Mouse (Mus musculus): ENCODE results near the gene Gipc2. TPM values are rescaled to one million over a fixed set of nuclear protein-coding genes. Genes with fewer than 3 reads are reported as not detected.
"Not testable (repeated sequence)": the region's sequence is repeated elsewhere in the genome, so short reads cannot be mapped to it uniquely, and the experiment has no call there.

Gene Gipc2
- polyA plus RNA-seq, 1 experiment from 2014 or later: 3.1 TPM

DNA sequence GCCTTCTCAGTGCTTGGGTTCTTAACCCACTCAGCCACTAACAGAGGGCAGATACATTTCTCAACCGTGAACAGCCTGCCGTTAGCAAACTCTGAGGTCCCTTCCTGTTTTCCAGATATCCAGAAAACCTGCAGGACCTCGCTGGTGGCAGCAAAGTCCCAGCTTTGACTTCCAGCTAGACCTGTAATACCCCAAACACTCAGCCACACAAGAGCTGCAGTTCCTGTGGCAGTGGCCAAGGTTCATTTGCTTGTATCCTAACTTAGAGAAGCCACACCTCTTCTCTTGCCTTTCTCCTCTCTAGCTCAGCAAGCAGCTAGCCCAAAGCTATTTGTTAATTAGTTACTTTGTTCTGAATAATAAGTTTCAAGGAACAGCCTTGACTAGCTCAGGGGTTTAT, 16.2 kb downstream of the Gipc2 start:
- no peak for ATAC-seq (ENCODE audit: insufficient number of reproducible peaks, insufficient read depth, low FRiP score, low TSS enrichment, low read depth)
- Histone ChIP-seq H3K9me3 (no peaks in the 10 kb centered on the region), H3K4me2 (no peak overlapping the region), H3K4me3 (no peak overlapping the region), H3K27ac (no peak overlapping the region), H3K9ac (no peak overlapping the region), H3K27me3 (no peaks in the 10 kb centered on the region), H3K36me3 (no peaks in the 10 kb centered on the region), H3K4me1 (peaks cover 15% of the 10 kb centered on the region)
- WGBS: 57% methylated on average over 3 of the region's 3 CpGs

DNA sequence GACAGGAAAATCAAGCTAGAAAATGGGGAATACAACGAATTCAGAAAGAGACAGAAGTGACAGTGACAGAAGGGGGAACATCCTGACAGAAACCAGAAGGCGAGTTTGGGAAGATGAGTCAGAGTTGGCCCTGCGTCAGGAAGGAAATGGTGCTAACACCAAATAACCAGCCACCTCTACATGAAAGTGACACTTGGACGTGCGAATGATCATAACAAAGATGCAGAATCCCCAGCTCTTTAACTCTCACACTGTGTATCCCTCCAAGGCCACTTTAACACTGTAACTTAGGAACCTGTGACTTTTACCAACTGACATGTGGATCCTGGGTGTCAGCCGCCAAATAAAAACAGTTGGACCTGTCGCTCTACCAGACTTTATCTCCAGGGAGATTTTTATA, 16.6 kb downstream of the Gipc2 start:
- H3K9me3 ChIP-seq: no peaks in the 10 kb centered on the region
- WGBS: 75% methylated on average over 7 of the region's 7 CpGs
- H3K4me3 ChIP-seq: no peak overlapping the region
- ATAC-seq (ENCODE audit: insufficient number of reproducible peaks, insufficient read depth, low FRiP score, low TSS enrichment, low read depth): no peak
- no peak overlapping the region for H3K9ac ChIP-seq
- peaks cover 11% of the 10 kb centered on the region for H3K4me1 ChIP-seq
- no peak overlapping the region for H3K4me2 ChIP-seq
- no peaks in the 10 kb centered on the region for H3K36me3 ChIP-seq
- H3K27ac ChIP-seq: no peak overlapping the region
- H3K27me3 ChIP-seq: no peaks in the 10 kb centered on the region

DNA sequence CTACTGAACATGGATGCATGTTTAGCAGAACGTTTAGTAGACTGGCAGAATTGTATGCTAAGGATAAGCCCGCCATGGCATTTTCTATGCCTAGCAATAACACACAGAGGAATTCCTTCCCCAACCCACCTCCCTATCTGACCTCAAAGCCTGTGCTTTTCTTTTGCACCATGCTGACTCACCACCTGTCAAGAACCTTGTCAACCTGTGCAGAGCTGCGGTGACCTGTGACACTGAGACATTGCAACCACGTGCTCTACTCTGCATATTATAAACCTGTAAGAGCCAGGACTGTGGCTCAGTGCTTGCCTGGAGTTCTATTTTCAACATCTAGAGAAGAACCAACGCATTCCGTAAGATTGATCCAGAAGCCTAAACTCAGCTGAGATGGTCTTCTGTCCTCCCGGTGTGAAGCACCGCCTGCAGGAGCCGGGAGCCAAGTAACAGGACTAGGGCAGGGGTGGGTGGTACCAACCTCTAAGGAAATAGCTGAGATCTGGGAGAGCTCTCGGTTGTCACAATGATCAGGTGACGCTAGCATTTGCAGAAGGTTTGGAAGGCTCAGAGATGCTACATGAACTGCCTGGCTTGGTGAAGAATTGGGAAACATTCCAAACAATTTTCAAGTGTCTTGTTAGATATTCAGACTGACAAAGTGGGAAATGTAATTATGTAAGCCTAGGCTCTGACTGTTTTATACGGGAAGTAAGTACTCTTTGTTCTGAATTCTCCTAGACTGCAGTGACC, 18.8 kb downstream of the Gipc2 start:
- ATAC-seq (ENCODE audit: insufficient number of reproducible peaks, insufficient read depth, low FRiP score, low TSS enrichment, low read depth): no peak
- WGBS: 61% methylated on average over 12 of the region's 12 CpGs
- H3K4me2 ChIP-seq: no peak overlapping the region
- no peak overlapping the region for H3K27ac ChIP-seq
- H3K9me3 ChIP-seq: no peaks in the 10 kb centered on the region
- no peak overlapping the region for H3K4me3 ChIP-seq
- peaks cover 11% of the 10 kb centered on the region for H3K4me1 ChIP-seq
- no peaks in the 10 kb centered on the region for H3K27me3 ChIP-seq
- H3K36me3 ChIP-seq: no peaks in the 10 kb centered on the region
- no peak overlapping the region for H3K9ac ChIP-seq

DNA sequence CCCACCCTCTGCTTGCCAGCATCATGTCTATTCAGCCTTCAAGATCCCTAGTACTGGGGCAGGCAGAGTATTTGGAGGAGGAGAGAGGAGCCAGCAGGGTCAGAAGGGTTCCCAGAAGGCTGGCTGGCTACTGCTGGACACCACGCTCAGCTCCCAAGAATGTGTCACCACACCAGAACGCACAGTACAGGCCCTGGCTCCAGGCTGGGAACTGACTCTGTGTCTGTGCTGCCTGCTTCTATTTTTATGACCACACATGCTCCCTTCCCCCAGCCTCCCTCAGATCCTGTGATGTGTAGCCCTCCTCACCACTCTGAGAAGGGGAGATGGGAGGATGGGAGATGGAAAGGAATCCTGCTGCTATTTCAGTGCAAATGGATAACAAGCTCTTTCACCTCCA, 20.8 kb downstream of the Gipc2 start:
- Histone ChIP-seq H3K9me3 (no peaks in the 10 kb centered on the region), H3K4me2 (no peak overlapping the region), H3K4me1 (peaks cover 11% of the 10 kb centered on the region), H3K27me3 (no peaks in the 10 kb centered on the region), H3K36me3 (no peaks in the 10 kb centered on the region), H3K9ac (no peak overlapping the region), H3K27ac (no peak overlapping the region), H3K4me3 (no peak overlapping the region)
- 51% methylated on average over 2 of the region's 2 CpGs for WGBS
- no peak for ATAC-seq (ENCODE audit: insufficient number of reproducible peaks, insufficient read depth, low FRiP score, low TSS enrichment, low read depth)

DNA sequence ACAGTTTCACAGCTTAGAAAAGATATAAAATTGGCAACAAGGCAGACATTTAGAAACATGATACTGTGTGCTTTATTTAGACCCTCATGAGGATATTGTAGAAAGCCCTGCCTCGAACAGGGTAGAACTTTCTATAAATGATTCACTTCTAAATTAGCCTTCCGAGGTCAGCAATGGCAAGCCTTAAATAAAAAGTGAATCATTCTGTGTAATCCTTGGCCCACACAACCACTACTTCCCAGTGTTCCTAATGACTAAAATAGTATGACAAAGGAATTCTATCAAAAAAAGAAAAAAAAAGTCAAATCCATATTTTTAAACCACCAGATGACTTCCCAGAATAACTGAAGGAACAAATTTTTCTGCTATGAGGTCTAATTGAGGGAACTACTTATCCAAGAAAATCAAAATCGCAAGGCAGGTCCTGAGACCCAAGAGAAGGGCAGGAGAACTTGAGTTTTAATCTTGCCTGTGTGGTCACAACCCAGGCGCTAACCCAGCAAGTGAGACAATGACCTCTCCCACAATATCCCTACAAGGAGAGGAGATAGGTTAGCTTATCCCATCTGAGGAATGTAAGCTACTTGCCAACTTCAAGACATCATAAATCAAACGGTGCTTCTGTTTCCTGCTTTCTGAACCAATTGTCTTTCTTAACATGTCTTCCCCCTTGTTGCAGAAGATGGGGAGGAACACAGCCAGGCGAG, 22.9 kb downstream of the Gipc2 start:
- Histone ChIP-seq H3K9me3 (no peaks in the 10 kb centered on the region), H3K4me1 (peaks cover 11% of the 10 kb centered on the region), H3K27me3 (no peaks in the 10 kb centered on the region), H3K27ac (no peak overlapping the region), H3K9ac (no peak overlapping the region), H3K4me3 (no peak overlapping the region), H3K4me2 (no peak overlapping the region), H3K36me3 (no peaks in the 10 kb centered on the region)
- no peak for ATAC-seq (ENCODE audit: insufficient number of reproducible peaks, insufficient read depth, low FRiP score, low TSS enrichment, low read depth)
- WGBS: 71% methylated on average over 6 of the region's 6 CpGs

DNA sequence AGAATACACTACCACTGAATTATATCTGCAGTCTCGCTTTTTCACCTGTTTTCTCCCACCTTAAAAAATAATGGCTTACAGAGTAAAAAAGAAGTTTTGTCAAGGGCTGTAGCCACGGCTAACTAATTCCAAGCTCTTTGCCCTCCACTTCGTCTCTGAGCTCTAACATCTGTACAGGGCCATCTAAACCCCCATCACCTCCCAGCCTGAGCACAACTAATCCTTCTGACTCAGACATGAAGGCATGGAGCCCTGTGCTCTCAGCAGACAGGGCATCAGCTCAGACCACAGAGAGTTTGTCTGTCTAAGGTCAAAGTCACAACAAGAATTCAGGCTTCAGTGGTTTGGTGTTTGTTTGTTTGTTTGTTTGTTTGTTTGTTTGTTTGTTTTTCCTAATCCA, 23.9 kb downstream of the Gipc2 start:
- WGBS: 62% methylated on average over 3 of the region's 3 CpGs
- Histone ChIP-seq H3K27me3 (no peaks in the 10 kb centered on the region), H3K4me1 (peaks cover 8% of the 10 kb centered on the region)

DNA sequence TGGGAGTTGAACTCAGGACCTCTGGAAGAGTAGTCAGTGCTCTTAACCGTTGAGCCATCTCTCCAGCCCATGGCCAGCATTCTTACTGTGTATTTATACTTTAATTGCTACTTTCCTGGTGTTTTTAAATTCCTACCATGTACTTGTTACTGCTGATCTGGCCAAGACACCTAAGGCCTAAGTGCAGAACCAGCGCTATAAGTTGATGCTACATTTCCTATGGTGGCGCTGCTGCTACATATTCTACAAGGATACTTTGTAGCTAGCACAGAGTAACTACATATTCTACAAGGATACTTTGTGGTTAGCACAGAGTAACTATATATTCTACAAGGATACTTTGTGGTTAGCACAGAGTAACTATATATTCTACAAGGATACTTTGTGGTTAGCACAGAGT, 26.7 kb downstream of the Gipc2 start:
- H3K4me3 ChIP-seq; H3K9ac ChIP-seq; H3K27me3 ChIP-seq; H3K4me2 ChIP-seq; H3K4me1 ChIP-seq; H3K36me3 ChIP-seq; H3K9me3 ChIP-seq; H3K27ac ChIP-seq; ATAC-seq (ENCODE audit: insufficient number of reproducible peaks, insufficient read depth, low FRiP score, low TSS enrichment, low read depth): not testable (repeated sequence)
- WGBS: 86% methylated on average over 3 of the region's 3 CpGs

More for the DNA sequence above, 23.9 kb downstream of the Gipc2 start:
- ATAC-seq (ENCODE audit: insufficient number of reproducible peaks, insufficient read depth, low FRiP score, low TSS enrichment, low read depth): no peak
- H3K27ac ChIP-seq: no peak overlapping the region
- H3K9me3 ChIP-seq: no peaks in the 10 kb centered on the region
- no peak overlapping the region for H3K4me3 ChIP-seq
- no peak overlapping the region for H3K4me2 ChIP-seq
- H3K36me3 ChIP-seq: no peaks in the 10 kb centered on the region
- no peak overlapping the region for H3K9ac ChIP-seq

DNA sequence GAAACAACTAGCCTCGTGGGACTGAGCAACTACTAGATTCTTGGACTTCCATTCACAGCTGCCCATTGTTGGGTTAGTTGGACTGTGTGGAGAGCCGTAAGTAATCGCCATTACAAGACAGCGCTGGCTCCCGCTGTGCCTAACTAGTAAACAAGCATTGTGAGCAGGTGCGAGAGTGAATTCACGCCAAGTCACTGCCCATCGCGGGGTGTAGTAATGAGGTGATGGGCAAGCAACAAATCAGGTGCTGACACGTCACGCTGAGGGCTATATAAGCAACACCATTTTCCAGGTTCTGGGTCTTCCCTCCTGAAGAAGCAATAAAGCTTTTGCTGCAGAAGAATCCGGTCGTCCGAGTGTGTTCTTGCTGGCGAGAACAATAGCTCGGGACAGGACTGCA, 29.9 kb downstream of the Gipc2 start:
- H3K4me3 ChIP-seq; H3K27ac ChIP-seq; H3K4me1 ChIP-seq; H3K9me3 ChIP-seq; ATAC-seq (ENCODE audit: insufficient number of reproducible peaks, insufficient read depth, low FRiP score, low TSS enrichment, low read depth); H3K27me3 ChIP-seq; H3K36me3 ChIP-seq; H3K9ac ChIP-seq; H3K4me2 ChIP-seq: not testable (repeated sequence)
- WGBS: 92% methylated on average over 16 of the region's 16 CpGs

DNA sequence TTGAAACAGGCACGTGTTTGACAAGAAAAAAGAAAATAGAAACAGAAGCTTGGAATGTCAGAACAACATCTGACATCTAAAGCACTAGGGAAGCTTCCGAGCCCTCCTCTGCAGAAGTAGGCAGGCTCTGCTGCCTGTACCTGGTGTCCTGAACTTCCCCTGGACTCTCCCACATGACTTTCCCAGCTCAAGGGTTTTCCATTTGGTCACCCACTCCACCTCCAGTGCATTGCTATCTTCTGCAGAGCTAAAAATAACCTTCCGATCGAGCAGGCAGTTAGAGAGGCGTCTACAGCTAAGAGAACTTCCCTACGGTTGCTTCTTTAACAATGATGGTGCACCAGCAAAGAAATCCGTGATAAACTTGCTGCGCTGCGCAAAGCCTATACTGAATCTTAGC, 32.4 kb downstream of the Gipc2 start:
- Histone ChIP-seq H3K27ac (no peak overlapping the region), H3K4me3 (no peak overlapping the region), H3K27me3 (no peaks in the 10 kb centered on the region), H3K9me3 (no peaks in the 10 kb centered on the region), H3K36me3 (no peaks in the 10 kb centered on the region), H3K4me1 (no peaks in the 10 kb centered on the region), H3K9ac (no peak overlapping the region), H3K4me2 (no peak overlapping the region)
- ATAC-seq (ENCODE audit: insufficient number of reproducible peaks, insufficient read depth, low FRiP score, low TSS enrichment, low read depth): no peak
- WGBS: 81% methylated on average over 9 of the region's 9 CpGs

DNA sequence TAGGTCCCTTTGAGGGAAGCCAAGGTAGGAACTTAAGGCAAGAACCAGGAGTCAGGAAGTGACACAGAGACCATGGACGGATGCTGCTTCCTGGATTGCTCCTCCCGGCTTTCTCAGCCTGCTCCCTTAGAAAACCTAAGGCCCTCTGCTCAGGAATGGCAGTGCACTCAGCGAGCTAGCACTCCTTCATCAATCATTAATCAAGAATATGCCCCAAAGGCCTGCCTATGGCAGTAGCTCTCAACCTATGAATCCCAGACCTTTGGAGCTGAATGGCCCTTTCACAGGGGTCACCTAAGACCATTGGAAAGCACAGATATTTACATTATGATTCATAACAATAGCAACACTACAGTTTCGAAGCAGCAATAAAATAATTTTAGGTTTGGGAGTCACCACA, 35.1 kb downstream of the Gipc2 start:
- Histone ChIP-seq H3K4me1 (no peaks in the 10 kb centered on the region; the same call in 1 of the 2 replicates), H3K9ac (no peak overlapping the region), H3K4me3 (no peak overlapping the region), H3K36me3 (no peaks in the 10 kb centered on the region), H3K27ac (no peak overlapping the region), H3K4me2 (no peak overlapping the region), H3K9me3 (no peaks in the 10 kb centered on the region), H3K27me3 (no peaks in the 10 kb centered on the region)
- WGBS: 76% methylated on average over 4 of the region's 4 CpGs
- no peak for ATAC-seq (ENCODE audit: insufficient number of reproducible peaks, insufficient read depth, low FRiP score, low TSS enrichment, low read depth)

DNA sequence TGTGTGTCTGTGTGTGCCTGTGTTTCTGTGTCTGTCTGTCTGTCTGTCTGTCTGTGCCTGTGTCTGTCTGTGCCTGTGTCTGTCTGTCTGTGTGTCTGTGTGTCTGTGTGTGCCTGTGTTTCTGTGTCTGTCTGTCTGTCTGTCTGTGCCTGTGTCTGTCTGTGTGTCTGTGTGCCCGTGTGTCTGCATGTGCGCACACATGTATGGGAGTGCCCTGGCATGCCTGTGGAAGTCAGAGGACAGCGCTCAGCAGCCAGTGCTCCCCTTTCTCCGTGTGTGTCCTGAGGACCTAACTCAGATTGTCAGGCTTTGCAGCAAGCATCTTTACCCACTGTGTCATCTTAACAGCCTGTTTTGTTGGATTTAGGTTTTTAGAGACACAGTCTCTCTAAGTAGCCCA, 36.6 kb downstream of the Gipc2 start:
- WGBS: 91% methylated on average over 4 of the region's 4 CpGs
- not testable (repeated sequence) for H3K4me3 ChIP-seq, H3K27me3 ChIP-seq

DNA sequence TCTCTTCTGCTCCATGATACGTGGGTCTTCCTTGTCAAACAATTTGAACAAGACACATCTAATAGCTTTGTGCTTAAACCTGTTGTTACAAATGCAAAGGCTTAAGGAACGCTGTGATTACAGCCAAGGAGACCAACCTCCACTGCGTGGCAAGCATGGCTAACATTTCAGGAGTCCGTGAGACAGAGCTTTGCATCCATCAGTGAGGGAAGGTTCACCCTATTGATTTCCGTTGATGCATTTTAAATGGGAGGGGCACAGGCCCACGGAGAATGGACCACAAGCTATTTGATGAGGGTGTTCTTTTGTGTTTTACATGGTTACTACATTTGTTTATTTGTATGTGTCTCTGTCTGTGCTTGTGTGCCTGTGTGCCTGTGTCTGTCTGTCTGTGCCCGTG, 37.4 kb downstream of the Gipc2 start:
- Histone ChIP-seq H3K27me3 (no peaks in the 10 kb centered on the region), H3K4me1 (no peaks in the 10 kb centered on the region; the same call in 1 of the 2 replicates), H3K4me2 (no peak overlapping the region), H3K9me3 (no peaks in the 10 kb centered on the region), H3K4me3 (no peak overlapping the region), H3K27ac (no peak overlapping the region), H3K9ac (no peak overlapping the region), H3K36me3 (no peaks in the 10 kb centered on the region)
- WGBS: 73% methylated on average over 7 of the region's 7 CpGs
- ATAC-seq (ENCODE audit: insufficient number of reproducible peaks, insufficient read depth, low FRiP score, low TSS enrichment, low read depth): no peak

More for the DNA sequence above, 36.6 kb downstream of the Gipc2 start:
- not testable (repeated sequence) for H3K4me1 ChIP-seq; H3K9me3 ChIP-seq; H3K9ac ChIP-seq; H3K27ac ChIP-seq; H3K36me3 ChIP-seq; ATAC-seq (ENCODE audit: insufficient number of reproducible peaks, insufficient read depth, low FRiP score, low TSS enrichment, low read depth); H3K4me2 ChIP-seq
